Mouse (Mus musculus) spleen, adult 2 months (tissue): ENCODE measurements around the gene Lrrc41.

Experiments
- CTCF ChIP-seq: fragments of 200-500 bp; IDR thresholded peaks from 2 replicates; pipeline ENCODE4 v1.5.1; 2011; ENCODE audit warnings: mild to moderate bottlenecking, inconsistent platforms; ENCODE audit not compliant: insufficient read depth, insufficient read length, insufficient replicate concordance; ENCODE audit errors: extremely low read depth
- POLR2A ChIP-seq: fragments of 200-500 bp; IDR thresholded peaks from 2 replicates; pipeline ENCODE4 v1.6.1; 2011; ENCODE audit warnings: low read depth, low read length, inconsistent platforms

- TF ChIP-seq CTCF (no peak), POLR2A (no peak)
Observed at GRCm38 (mm10) chr4:116097211-116097610, 22.1 kb downstream of the Lrrc41 start.
